8 mouse cellular contexts compared by ENCODE assay signal in genomic region chr7:12909498-12909962, GRCm38 (mm10). TPM values are rescaled to one million over a fixed set of nuclear protein-coding genes. Genes with fewer than 3 reads are reported as not detected.
DNase-seq lines count a peak whose midpoint lies in the region; ATAC-seq and TF ChIP-seq lines count a peak whose summit lies in the region.

No protein-coding gene starts in this region.

- ATAC-seq in forebrain, embryonic 11.5 days (replicated peaks; ENCODE audit: low FRiP score) = peak; percentile 35
- ATAC-seq in heart, embryonic 16.5 days (replicated peaks; ENCODE audit: extremely low read depth, insufficient read depth, low FRiP score) = peak; percentile 29; the same call in 1 of the 2 replicates
- peak; percentile 54 for ATAC-seq in liver, embryonic 14.5 days (ENCODE audit: insufficient read depth)
- ATAC-seq in stomach, embryonic 15.5 days (ENCODE audit: insufficient read depth, low FRiP score, low read depth) = peak; percentile 13; the same call in 1 of the 2 replicates

- H3K4me1 ChIP-seq in forebrain, embryonic 11.5 days (replicated peaks; ENCODE audit: control insufficient read depth, insufficient read depth, low read length) = no peaks in the 10 kb centered on the region
- H3K4me1 ChIP-seq in heart, embryonic 16.5 days (ENCODE audit: control insufficient read depth, insufficient read depth, low read length) = peaks cover 3% of the 10 kb centered on the region; the same call in 1 of the 2 replicates
- H3K4me1 ChIP-seq in liver, embryonic 14.5 days (replicated peaks; ENCODE audit: control insufficient read depth in 2 of 2, insufficient read depth in 2 of 2, low read length in 1 of 2) = peaks cover 5 to 9% of the 10 kb centered on the region in 2 experiments; a peak in 3 of 4 replicates
- no peaks in the 10 kb centered on the region for H3K4me1 ChIP-seq in stomach, embryonic 15.5 days

- H3K9ac ChIP-seq in forebrain, embryonic 11.5 days (ENCODE audit: low read length) = peak overlapping the region; percentile 65
- peak overlapping the region; percentile 82 for H3K9ac ChIP-seq in heart, embryonic 16.5 days (ENCODE audit: low read length)
- peak overlapping the region; percentile 70 for H3K9ac ChIP-seq in liver, embryonic 14.5 days (replicated peaks)
- no peak overlapping the region for H3K9ac ChIP-seq in stomach, embryonic 15.5 days

- TF ChIP-seq CTCF in liver, embryonic 14.5 days (IDR thresholded peaks at IDR 0.05; ENCODE audit: low read depth) = peak; percentile 93

- TF ChIP-seq EP300 in liver, embryonic 14.5 days (IDR thresholded peaks at IDR 0.05; ENCODE audit: low read depth) = no peak

- H3K4me2 ChIP-seq in forebrain, embryonic 11.5 days (ENCODE audit: low read depth, low read length, severe bottlenecking) = peak overlapping the region; percentile 48
- H3K4me2 ChIP-seq in heart, embryonic 16.5 days (ENCODE audit: low read depth, low read length) = peak overlapping the region; percentile 83
- peak overlapping the region; percentile 92 for H3K4me2 ChIP-seq in liver, embryonic 14.5 days (ENCODE audit: low read depth)
- H3K4me2 ChIP-seq in stomach, embryonic 15.5 days = peak overlapping the region; percentile 67

- peak overlapping the region; percentile 39; the same call in 1 of the 2 replicates for H3K4me3 ChIP-seq in forebrain, embryonic 11.5 days (ENCODE audit: low read depth, low read length)
- H3K4me3 ChIP-seq in heart, embryonic 16.5 days (ENCODE audit: low read length) = peak overlapping the region; percentile 61
- H3K4me3 ChIP-seq in liver, embryonic 14.5 days (ENCODE audit: insufficient read depth in 1 of 2, low read depth in 2 of 2, low read length in 2 of 2) = peak overlapping the region; percentile 68 to 94
- H3K4me3 ChIP-seq in stomach, embryonic 15.5 days (replicated peaks) = peak overlapping the region; percentile 53

- peak overlapping the region; percentile 42; the same call in 1 of the 2 replicates for H3K27ac ChIP-seq in forebrain, embryonic 11.5 days (ENCODE audit: low read depth, low read length)
- H3K27ac ChIP-seq in heart, embryonic 16.5 days (ENCODE audit: low read length) = peak overlapping the region; percentile 93
- H3K27ac ChIP-seq in liver, embryonic 14.5 days = peak overlapping the region; percentile 88
- H3K27ac ChIP-seq in stomach, embryonic 15.5 days = peak overlapping the region; percentile 92

- peak; percentile 91 for DNase-seq in CD4-positive, CD25-positive, alpha-beta regulatory T cell, adult 2 months (ENCODE audit: low read depth, low spot score)
- DNase-seq in c-Kit-negative CD71-positive TER-119-positive erythroid progenitor cells, embryonic 14.5 days (ENCODE audit: low read depth, low spot score) = peak; percentile 87
- DNase-seq in forebrain, embryonic 11.5 days (ENCODE audit: low spot score) = peak; percentile 76
- DNase-seq in kidney, postnatal 25 days = peak; percentile 74 to 93
- DNase-seq in liver, embryonic 14.5 days (ENCODE audit: low read depth in 3 of 3, low spot score in 3 of 3) = peak in 1 of 3 experiments; percentile 85
- DNase-seq in neural tube, embryonic 10.5 days (ENCODE audit: extremely low spot score, low spot score) = peak; percentile 70

- peaks cover 4% of the 10 kb centered on the region; the same call in 1 of the 2 replicates for H3K36me3 ChIP-seq in forebrain, embryonic 11.5 days (ENCODE audit: control insufficient read depth, insufficient read depth, low read length)
- H3K36me3 ChIP-seq in heart, embryonic 16.5 days (ENCODE audit: control insufficient read depth, insufficient read depth) = peaks cover 33% of the 10 kb centered on the region
- peaks cover 16% of the 10 kb centered on the region for H3K36me3 ChIP-seq in liver, embryonic 14.5 days (replicated peaks; ENCODE audit: control insufficient read depth, insufficient read depth, low read depth)
- H3K36me3 ChIP-seq in stomach, embryonic 15.5 days = peaks cover 29% of the 10 kb centered on the region

- H3K27me3 ChIP-seq in forebrain, embryonic 11.5 days (ENCODE audit: control insufficient read depth, insufficient read depth, low read length) = no peaks in the 10 kb centered on the region
- no peaks in the 10 kb centered on the region for H3K27me3 ChIP-seq in heart, embryonic 16.5 days (ENCODE audit: control insufficient read depth, insufficient read depth, low read length)
- H3K27me3 ChIP-seq in liver, embryonic 14.5 days (ENCODE audit: control insufficient read depth, insufficient read depth, low read length) = no peaks in the 10 kb centered on the region
- H3K27me3 ChIP-seq in stomach, embryonic 15.5 days (replicated peaks) = no peaks in the 10 kb centered on the region

- H3K9me3 ChIP-seq in forebrain, embryonic 11.5 days (ENCODE audit: control insufficient read depth, low read length) = no peaks in the 10 kb centered on the region
- H3K9me3 ChIP-seq in heart, embryonic 16.5 days (replicated peaks; ENCODE audit: control insufficient read depth, low read length) = no peaks in the 10 kb centered on the region
- H3K9me3 ChIP-seq in liver, embryonic 14.5 days (ENCODE audit: control insufficient read depth, low read length) = no peaks in the 10 kb centered on the region
- no peaks in the 10 kb centered on the region for H3K9me3 ChIP-seq in stomach, embryonic 15.5 days

- 31% methylated on average over 7 of the region's 7 CpGs for WGBS in forebrain, embryonic 11.5 days
- WGBS in heart, embryonic 16.5 days = 33% methylated on average over 7 of the region's 7 CpGs
- 19% methylated on average over 7 of the region's 7 CpGs for WGBS in liver, embryonic 14.5 days (ENCODE audit: insufficient replicate concordance)
- WGBS in stomach, embryonic 15.5 days = 40% methylated on average over 7 of the region's 7 CpGs

RNA-seq across cellular contexts. Expression of gene Zscan22, which starts 11.9 kb away (rescaled TPM):
- 20.2 and 23.4 TPM in 2 replicates for polyA plus RNA-seq in forebrain, embryonic 11.5 days (2014; fragmentation: Nextera tagmentation; extraction: Ambion mirVana)
- polyA plus RNA-seq in heart, embryonic 16.5 days (2015; fragmentation: Nextera tagmentation; extraction: Ambion mirVana) = 9.9 and 10.8 TPM in 2 replicates
- polyA plus RNA-seq in liver, embryonic 14.5 days (2012; rRNA removed) = 3.8 and 3.9 TPM in 2 replicates
- polyA plus RNA-seq in liver, embryonic 14.5 days (2014; fragmentation: Nextera tagmentation; extraction: Ambion mirVana) = 3.9 and 5.1 TPM in 2 replicates
- 13.3 and 15.6 TPM in 2 replicates for polyA plus RNA-seq in stomach, embryonic 15.5 days (2015; fragmentation: Nextera tagmentation; extraction: Ambion mirVana)

RNA-seq across cellular contexts. Expression of gene Rps5, which starts 12.6 kb away (rescaled TPM):
- 800 and 844 TPM in 2 replicates for polyA plus RNA-seq in forebrain, embryonic 11.5 days (2014; fragmentation: Nextera tagmentation; extraction: Ambion mirVana)
- polyA plus RNA-seq in heart, embryonic 16.5 days (2015; fragmentation: Nextera tagmentation; extraction: Ambion mirVana) = 521 and 529 TPM in 2 replicates
- polyA plus RNA-seq in liver, embryonic 14.5 days (2012; rRNA removed) = 1,715 and 1,748 TPM in 2 replicates
- polyA plus RNA-seq in liver, embryonic 14.5 days (2014; fragmentation: Nextera tagmentation; extraction: Ambion mirVana) = 863 and 876 TPM in 2 replicates
- polyA plus RNA-seq in stomach, embryonic 15.5 days (2015; fragmentation: Nextera tagmentation; extraction: Ambion mirVana) = 988 and 1,049 TPM in 2 replicates

RNA-seq across cellular contexts. Expression of gene Rnf225, which starts 17.7 kb away (rescaled TPM):
- polyA plus RNA-seq in forebrain, embryonic 11.5 days (2014; fragmentation: Nextera tagmentation; extraction: Ambion mirVana) = 1.3 and 1.6 TPM in 2 replicates
- 0.47 and 0.74 TPM in 2 replicates for polyA plus RNA-seq in heart, embryonic 16.5 days (2015; fragmentation: Nextera tagmentation; extraction: Ambion mirVana)
- 0.55 TPM in 2 replicates for polyA plus RNA-seq in liver, embryonic 14.5 days (2012; rRNA removed)
- 0.09 and 0.15 TPM in 2 replicates for polyA plus RNA-seq in liver, embryonic 14.5 days (2014; fragmentation: Nextera tagmentation; extraction: Ambion mirVana)
- polyA plus RNA-seq in stomach, embryonic 15.5 days (2015; fragmentation: Nextera tagmentation; extraction: Ambion mirVana) = 1.0 and 1.3 TPM in 2 replicates

RNA-seq across cellular contexts. Expression of gene Zfp128, which starts 28.6 kb away (rescaled TPM):
- 5.3 and 6.2 TPM in 2 replicates for polyA plus RNA-seq in forebrain, embryonic 11.5 days (2014; fragmentation: Nextera tagmentation; extraction: Ambion mirVana)
- 2.7 and 3.2 TPM in 2 replicates for polyA plus RNA-seq in heart, embryonic 16.5 days (2015; fragmentation: Nextera tagmentation; extraction: Ambion mirVana)
- 0.49 and 0.54 TPM in 2 replicates for polyA plus RNA-seq in liver, embryonic 14.5 days (2012; rRNA removed)
- 0.39 and 1.0 TPM in 2 replicates for polyA plus RNA-seq in liver, embryonic 14.5 days (2014; fragmentation: Nextera tagmentation; extraction: Ambion mirVana)
- polyA plus RNA-seq in stomach, embryonic 15.5 days (2015; fragmentation: Nextera tagmentation; extraction: Ambion mirVana) = 3.4 and 3.6 TPM in 2 replicates

RNA-seq across cellular contexts. Expression of gene Zfp324, which starts 56.1 kb away (rescaled TPM):
- polyA plus RNA-seq in forebrain, embryonic 11.5 days (2014; fragmentation: Nextera tagmentation; extraction: Ambion mirVana) = 10.8 and 11.2 TPM in 2 replicates
- 6.5 and 6.7 TPM in 2 replicates for polyA plus RNA-seq in heart, embryonic 16.5 days (2015; fragmentation: Nextera tagmentation; extraction: Ambion mirVana)
- 1.7 and 1.8 TPM in 2 replicates for polyA plus RNA-seq in liver, embryonic 14.5 days (2012; rRNA removed)
- 2.0 and 2.4 TPM in 2 replicates for polyA plus RNA-seq in liver, embryonic 14.5 days (2014; fragmentation: Nextera tagmentation; extraction: Ambion mirVana)
- polyA plus RNA-seq in stomach, embryonic 15.5 days (2015; fragmentation: Nextera tagmentation; extraction: Ambion mirVana) = 8.9 and 10.3 TPM in 2 replicates

Comparison
In these comparisons a context has a peak if more than half of its experiments do, and no peak if none do; other contexts are left out.
1. H3K27ac ChIP-seq: peak in every context shown above with its lines; median percentile 93 in heart, embryonic 16.5 days; 92 in stomach, embryonic 15.5 days; 88 in liver, embryonic 14.5 days; 42 in forebrain, embryonic 11.5 days.